Mouse (Mus musculus): ENCODE results near the gene Edn1.
A peak's percentile ranks its signal among the peaks of the same experiment; 100 is the strongest.

Gene Edn1

GRCm38 (mm10) chr13:42317808-42318207, 16.5 kb downstream of the Edn1 start:
- DNase-seq, result no peak

GRCm38 (mm10) chr13:42328576-42328975, 27.3 kb downstream of the Edn1 start:
- peak; percentile 16 to 34 for DNase-seq

GRCm38 (mm10) chr13:42331104-42331503, 29.8 kb downstream of the Edn1 start:
- peak in 1 of 2 experiments; percentile 10 for DNase-seq

- no peak for DNase-seq
Measured at GRCm38 (mm10) chr13:42334981-42335380, 33.7 kb downstream of the Edn1 start.

- no peak for DNase-seq
Measured at GRCm38 (mm10) chr13:42336414-42336813, 35.1 kb downstream of the Edn1 start.

- DNase-seq, result peak; percentile 5 to 6
Measured at GRCm38 (mm10) chr13:42337072-42337471, 35.8 kb downstream of the Edn1 start.

- DNase-seq, result no peak
Measured at GRCm38 (mm10) chr13:42339466-42339865, 38.2 kb downstream of the Edn1 start.

GRCm38 (mm10) chr13:42341871-42342532, 40.7 kb downstream of the Edn1 start:
- no peak for DNase-seq

GRCm38 (mm10) chr13:42345439-42345838, 44.2 kb downstream of the Edn1 start:
- no peak for DNase-seq

GRCm38 (mm10) chr13:42346414-42346813, 45.1 kb downstream of the Edn1 start:
- DNase-seq, result no peak

- no peak for DNase-seq
Measured at GRCm38 (mm10) chr13:42351675-42352074, 50.4 kb downstream of the Edn1 start.

All from B cell, adult 2 months (primary cell).